Mouse (Mus musculus): Measurements from ENCODE around the gene Gm20903. TPM values are rescaled to one million over a fixed set of nuclear protein-coding genes. Genes with fewer than 3 reads are reported as not detected.
"Not testable (repeated sequence)": the region's sequence is repeated elsewhere in the genome, so short reads cannot be mapped to it uniquely, and the experiment has no call there.

Gm20903 gene
- total RNA-seq (2021) = not detected in 2 replicates
- long read RNA-seq, experiment 1 = 0 reads
- long read RNA-seq, experiment 2 = 0 reads

DNA sequence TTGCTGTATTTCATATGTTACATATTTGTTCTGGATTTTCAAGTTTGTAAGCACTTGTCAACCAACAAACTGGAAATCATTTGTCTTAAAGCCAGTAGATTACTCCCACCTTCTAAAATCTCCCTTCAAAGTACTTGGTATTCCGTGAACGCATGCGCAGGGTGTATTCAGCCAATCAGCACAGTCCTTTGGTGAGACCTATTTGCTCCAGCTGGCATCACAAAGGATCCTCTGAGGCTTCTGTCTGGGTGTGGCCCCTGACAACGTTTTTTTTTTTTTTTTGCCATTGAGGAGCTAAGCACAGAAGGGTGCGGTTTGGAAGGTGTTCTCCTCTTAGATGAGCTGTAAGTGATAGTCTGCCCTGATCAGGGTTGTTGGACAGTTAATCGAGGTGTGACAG lies at the start of gene Gm20903:
Gene Gm20903, plus strand, starts transcription at position 301 of the 400 bp plus-strand sequence.
- not testable (repeated sequence) for DNase-seq
